Mouse (Mus musculus) urinary bladder, postnatal 0 days (tissue): ENCODE data around the gene Bcl2l12. TPM values are rescaled to one million over a fixed set of nuclear protein-coding genes. Genes with fewer than 3 reads are reported as not detected.

Source experiments
- microRNA-seq: library from miRNA; unstranded; fragments of <30 nt; microRNA quantifications from one replicate; pipeline ENCODE4, GENCODE M21; 2016
- polyA plus RNA-seq: library from polyadenylated mRNA; unstranded; fragments of >200 nt; fragmentation: Nextera tagmentation; extraction: Ambion mirVana; gene quantifications from 2 replicates; pipeline ENCODE4 v1.2.1, GENCODE M21; 2015

Bcl2l12 gene
- polyA plus RNA-seq = 31.9 and 33.3 TPM in 2 replicates

DNA sequence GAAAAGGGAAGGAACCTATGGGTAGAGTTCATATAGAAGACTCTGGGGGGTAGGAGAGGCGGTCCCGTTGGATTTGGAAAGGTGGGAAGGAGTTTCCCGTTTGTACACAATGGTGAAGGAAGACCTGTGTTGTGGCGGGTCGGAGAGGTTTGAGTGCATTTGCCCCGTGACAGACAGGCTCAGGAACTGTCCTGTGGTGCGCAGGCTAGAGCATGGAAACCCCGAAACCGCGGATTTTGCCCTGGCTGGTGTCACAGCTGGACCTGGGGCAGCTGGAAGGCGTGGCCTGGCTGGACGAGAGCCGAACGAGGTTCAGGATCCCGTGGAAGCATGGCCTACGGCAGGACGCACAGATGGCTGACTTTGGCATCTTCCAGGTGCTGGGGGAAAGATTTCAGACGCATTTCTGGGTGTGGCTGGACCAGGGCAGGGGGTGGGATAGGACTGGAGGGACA, at the start of gene Bcl2l12:
Gene Bcl2l12 (minus strand): TSS at position 212 of the 455 bp plus-strand sequence.

GRCm38 (mm10) chr7:45017242-45018061, 18.9 kb upstream of the Bcl2l12 start, which contains the start of gene Rras:
TSS of gene Rras (plus strand) at chr7:45017961.

GRCm38 (mm10) chr7:45015957-45016612, 17.6 kb upstream of the Bcl2l12 start, which contains the start of gene Scaf1:
TSS of gene Scaf1 (minus strand) at chr7:45016363.

DNA sequence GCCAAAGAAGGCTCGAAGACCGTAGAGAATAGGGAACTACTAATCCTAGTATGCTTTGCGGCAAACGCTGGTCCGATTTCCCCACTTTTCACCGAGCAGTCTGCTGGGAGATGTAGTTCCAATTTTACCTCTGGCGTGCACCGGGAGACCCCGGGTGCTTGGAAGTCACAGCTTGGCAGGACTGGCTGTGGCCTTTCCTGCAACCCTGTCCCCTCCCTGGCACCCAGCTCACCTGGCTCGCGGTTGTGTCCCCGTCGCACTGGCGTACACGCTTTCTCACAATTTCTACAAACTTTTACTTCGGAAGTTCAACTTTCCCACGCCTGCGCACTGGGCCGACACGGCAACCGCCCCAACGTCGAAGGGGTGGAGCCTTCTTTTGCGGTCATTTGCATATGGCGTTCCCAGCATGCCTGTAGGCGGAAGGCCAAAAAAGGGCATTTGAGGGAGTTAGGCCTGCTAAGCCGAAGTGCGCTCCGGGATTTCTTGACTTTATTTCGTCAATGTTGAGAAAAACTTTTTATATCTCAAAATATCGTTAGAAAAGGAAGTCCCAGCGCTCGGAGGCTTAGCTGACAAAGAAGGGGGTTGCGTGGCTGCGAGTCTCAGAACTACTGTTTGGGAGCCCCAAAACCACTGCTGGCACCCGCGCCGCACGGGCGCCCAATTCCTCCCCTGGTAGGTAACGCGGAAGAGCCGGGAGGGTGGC, 1.1 kb downstream of the Bcl2l12 start, which contains the start of gene Irf3:
Gene Irf3 (plus strand): TSS at position 418 of the 709 bp plus-strand sequence.

GRCm38 (mm10) chr7:44986192-44986878, 12.2 kb downstream of the Bcl2l12 start, which contains the start of gene Prmt1:
TSS of gene Prmt1 (minus strand) at chr7:44986568.

GRCm38 (mm10) chr7:44974383-44975116, 24.0 kb downstream of the Bcl2l12 start, which contains the start of gene Cpt1c:
TSS of gene Cpt1c (minus strand) at chr7:44974851.

DNA sequence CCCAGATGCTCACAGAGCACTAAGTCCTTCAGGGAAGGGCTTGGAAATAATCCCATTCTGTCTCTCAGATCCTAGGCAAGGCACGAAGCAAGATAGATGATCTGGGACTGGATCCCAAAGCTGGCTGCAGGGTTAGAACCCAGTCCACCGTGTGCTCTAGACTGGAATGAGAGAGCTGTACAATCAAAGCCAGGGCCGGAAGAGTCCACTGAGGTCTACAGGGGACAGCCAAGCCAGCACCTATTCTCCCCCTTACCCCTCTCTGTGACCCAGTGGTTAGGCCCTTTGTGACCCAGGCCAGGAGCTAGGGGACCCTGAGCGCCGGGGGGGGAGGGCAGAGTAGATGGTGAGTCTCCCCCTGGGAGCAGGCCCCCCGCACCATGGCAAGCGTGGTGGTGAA, 55.6 kb downstream of the Bcl2l12 start, which contains the start of gene Tsks:
Gene Tsks (plus strand): TSS at position 301 of the 400 bp plus-strand sequence.

Small RNA genes lying within 50 kb of the gene (microRNA-seq; reads per million reads assigned to microRNA genes)
- 1.2 reads per million for gene Mir7054

Other genes with a start within 250 kb of the Bcl2l12 start
- 0.21 and 0.35 TPM in 2 replicates for gene Zfp473, start 247.7 kb downstream of the Bcl2l12 start, polyA plus RNA-seq
- 40.2 and 44.4 TPM in 2 replicates for gene Nup62, start 182.6 kb downstream of the Bcl2l12 start, polyA plus RNA-seq
- 0.51 and 0.73 TPM in 2 replicates for gene Il4i1, start 182.3 kb downstream of the Bcl2l12 start, polyA plus RNA-seq
- gene Atf5, start 182.1 kb downstream of the Bcl2l12 start, polyA plus RNA-seq = 6.1 and 8.3 TPM in 2 replicates
- 89.9 and 95.2 TPM in 2 replicates for gene Akt1s1, start 149.7 kb downstream of the Bcl2l12 start, polyA plus RNA-seq
- gene Tbc1d17, start 149.6 kb downstream of the Bcl2l12 start, polyA plus RNA-seq = 40.6 and 43.1 TPM in 2 replicates
- gene Pnkp, start 141.6 kb downstream of the Bcl2l12 start, polyA plus RNA-seq = 23.5 and 32.3 TPM in 2 replicates
- gene Ptov1, start 128.9 kb downstream of the Bcl2l12 start, polyA plus RNA-seq = 204 and 244 TPM in 2 replicates
- 56.3 and 58.9 TPM in 2 replicates for gene Med25, start 106.0 kb downstream of the Bcl2l12 start, polyA plus RNA-seq
- 27.5 and 29.3 TPM in 2 replicates for gene Fuz, start 102.6 kb downstream of the Bcl2l12 start, polyA plus RNA-seq
- 32.3 and 40.8 TPM in 2 replicates for gene Ap2a1, start 69.2 kb downstream of the Bcl2l12 start, polyA plus RNA-seq
- gene Tsks, start 55.5 kb downstream of the Bcl2l12 start, polyA plus RNA-seq = 0.23 and 0.39 TPM in 2 replicates
- gene Cpt1c, start 23.9 kb downstream of the Bcl2l12 start, polyA plus RNA-seq = 10.1 and 10.3 TPM in 2 replicates
- gene Prmt1, start 12.1 kb downstream of the Bcl2l12 start, polyA plus RNA-seq = 237 and 244 TPM in 2 replicates
- 52.3 and 56.8 TPM in 2 replicates for gene Irf3, start 1.1 kb downstream of the Bcl2l12 start, polyA plus RNA-seq
- gene Scaf1, start 17.7 kb upstream of the Bcl2l12 start, polyA plus RNA-seq = 22.9 and 24.6 TPM in 2 replicates
- gene Rras, start 19.2 kb upstream of the Bcl2l12 start, polyA plus RNA-seq = 342 and 359 TPM in 2 replicates
- gene Prr12, start 54.2 kb upstream of the Bcl2l12 start, polyA plus RNA-seq = 4.3 and 5.6 TPM in 2 replicates
- 33.7 and 38.6 TPM in 2 replicates for gene Nosip, start 63.7 kb upstream of the Bcl2l12 start, polyA plus RNA-seq
- 22.6 and 23.4 TPM in 2 replicates for gene Prrg2, start 64.0 kb upstream of the Bcl2l12 start, polyA plus RNA-seq
- gene Rcn3, start 93.5 kb upstream of the Bcl2l12 start, polyA plus RNA-seq = 345 and 360 TPM in 2 replicates
- gene Fcgrt, start 105.1 kb upstream of the Bcl2l12 start, polyA plus RNA-seq = 134 and 152 TPM in 2 replicates
- gene Rps11, start 125.7 kb upstream of the Bcl2l12 start, polyA plus RNA-seq = 1,079 and 1,156 TPM in 2 replicates
- 1,221 and 1,252 TPM in 2 replicates for gene Rpl13a, start 130.0 kb upstream of the Bcl2l12 start, polyA plus RNA-seq
- gene Gm45713, start 137.5 kb upstream of the Bcl2l12 start, polyA plus RNA-seq = 0.22 and 0.60 TPM in 2 replicates
- 3.5 and 4.9 TPM in 2 replicates for gene Flt3l, start 137.7 kb upstream of the Bcl2l12 start, polyA plus RNA-seq
- gene Pih1d1, start 155.6 kb upstream of the Bcl2l12 start, polyA plus RNA-seq = 52.0 and 54.3 TPM in 2 replicates
- 19.3 and 21.1 TPM in 2 replicates for gene Aldh16a1, start 155.9 kb upstream of the Bcl2l12 start, polyA plus RNA-seq
- gene Slc17a7, start 165.2 kb upstream of the Bcl2l12 start, polyA plus RNA-seq = 0.08 TPM in 1 of 2 replicates, not detected in the other
- not detected in 2 replicates for gene Gfy, start 180.9 kb upstream of the Bcl2l12 start, polyA plus RNA-seq
- gene Pth2, start 182.3 kb upstream of the Bcl2l12 start, polyA plus RNA-seq = not detected in 2 replicates
- gene Ccdc155, start 206.2 kb upstream of the Bcl2l12 start, polyA plus RNA-seq = 0.26 and 0.35 TPM in 2 replicates
- 13.9 and 16.5 TPM in 2 replicates for gene Dkkl1, start 213.4 kb upstream of the Bcl2l12 start, polyA plus RNA-seq
- gene Tead2, start 217.0 kb upstream of the Bcl2l12 start, polyA plus RNA-seq = 39.4 and 41.4 TPM in 2 replicates
- gene Cd37, start 240.4 kb upstream of the Bcl2l12 start, polyA plus RNA-seq = 4.2 and 18.7 TPM in 2 replicates
- gene Slc6a16, start 242.4 kb upstream of the Bcl2l12 start, polyA plus RNA-seq = not detected in 2 replicates